Mouse (Mus musculus): ENCODE measurements around the gene Sumo1. TPM values are rescaled to one million over a fixed set of nuclear protein-coding genes. Genes with fewer than 3 reads are reported as not detected.

The Sumo1 gene
- polyA plus RNA-seq, 1 experiment: 21.8 TPM

DNA sequence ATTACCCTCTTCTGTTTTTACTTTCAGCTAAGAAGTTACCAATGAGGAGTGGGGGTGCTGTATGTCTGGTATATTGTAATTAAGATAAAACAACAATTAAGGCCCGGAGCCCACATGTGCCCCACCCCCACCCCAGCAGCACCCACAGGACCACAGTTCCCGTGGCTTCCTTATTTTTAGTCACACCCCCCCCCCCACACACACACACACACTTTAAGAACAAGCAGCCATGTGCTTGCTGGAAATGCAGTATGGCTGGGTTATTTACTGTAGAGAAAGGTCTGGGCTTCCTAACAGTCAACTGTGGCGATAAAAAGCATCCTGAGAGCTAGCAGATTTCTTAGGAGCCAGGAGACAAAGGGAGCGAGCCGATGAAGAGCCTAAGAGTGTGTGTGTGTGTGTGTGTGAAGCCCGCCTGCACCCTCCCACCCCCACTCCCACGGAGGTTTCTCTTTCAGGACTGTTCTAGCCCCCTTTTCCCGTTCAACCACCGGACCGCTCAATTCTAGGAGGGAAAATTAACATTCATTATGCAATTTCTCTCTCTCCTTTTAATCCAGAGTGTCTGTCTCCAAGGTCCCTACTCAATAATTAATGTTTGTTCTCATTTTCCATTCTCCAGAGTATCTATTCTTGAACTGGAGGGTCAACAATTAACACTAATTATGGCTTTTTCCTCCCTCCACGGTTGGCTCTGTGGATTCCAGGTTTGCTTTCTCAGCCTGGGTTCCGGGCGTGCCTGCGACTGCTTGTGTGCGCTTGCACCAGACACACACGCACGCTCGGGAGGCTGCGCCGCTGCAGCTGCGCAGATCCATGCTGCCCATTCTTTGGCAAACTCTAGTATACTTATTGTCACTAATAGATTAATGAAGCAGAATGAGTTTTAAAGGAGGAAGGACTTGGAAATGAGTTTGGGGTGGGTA lies 96.1 kb downstream of the Sumo1 start:
- no peaks in the 10 kb centered on the region for H3K4me1 ChIP-seq (replicated peaks; ENCODE audit: control insufficient read depth, insufficient read depth, low read length)
- H3K27ac ChIP-seq (ENCODE audit: control insufficient read depth, insufficient read depth, low read length): no peak overlapping the region
- DNase-seq: no peak
- no peak overlapping the region for H3K4me3 ChIP-seq (ENCODE audit: control insufficient read depth, insufficient read depth, low read length)
- H3K27me3 ChIP-seq (ENCODE audit: control insufficient read depth, insufficient read depth, low read length): no peaks in the 10 kb centered on the region
- no peaks in the 10 kb centered on the region for H3K36me3 ChIP-seq (ENCODE audit: control insufficient read depth, insufficient read depth, low read length)
- 73% methylated on average over 21 of the region's 21 CpGs for WGBS
- TF ChIP-seq POLR2A (IDR thresholded peaks at IDR 0.05; ENCODE audit: control insufficient read depth, extremely low read depth, insufficient read depth, low read length, poor library complexity): no peak
- no peak for TF ChIP-seq CTCF (IDR thresholded peaks at IDR 0.05; ENCODE audit: borderline replicate concordance, control insufficient read depth, extremely low read depth, insufficient read depth, low read length, poor library complexity)

DNA sequence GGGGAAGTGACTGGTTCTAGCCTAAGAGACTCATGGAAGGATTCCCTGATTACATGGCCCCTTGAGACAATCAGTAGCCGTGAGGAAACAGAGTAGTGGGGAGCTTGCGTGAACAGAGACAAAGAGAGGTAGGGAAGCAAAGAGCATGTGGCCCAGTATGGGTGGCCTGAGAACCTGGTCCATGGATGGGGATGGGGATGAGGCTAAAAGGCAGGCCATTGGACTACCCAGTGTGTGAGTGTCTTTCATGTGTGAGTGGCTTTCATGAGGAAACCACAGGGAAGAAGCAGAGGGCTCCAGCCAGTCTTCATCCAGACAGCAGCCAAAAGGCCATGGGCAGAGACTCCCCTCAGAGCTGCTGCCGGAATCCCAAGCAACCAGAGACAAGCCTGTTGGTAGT lies 96.8 kb downstream of the Sumo1 start:
- Histone ChIP-seq H3K27ac (ENCODE audit: control insufficient read depth, insufficient read depth, low read length) (no peak overlapping the region), H3K36me3 (ENCODE audit: control insufficient read depth, insufficient read depth, low read length) (no peaks in the 10 kb centered on the region), H3K4me3 (ENCODE audit: control insufficient read depth, insufficient read depth, low read length) (no peak overlapping the region), H3K27me3 (ENCODE audit: control insufficient read depth, insufficient read depth, low read length) (no peaks in the 10 kb centered on the region), H3K4me1 (replicated peaks; ENCODE audit: control insufficient read depth, insufficient read depth, low read length) (no peaks in the 10 kb centered on the region)
- 99% methylated on average over 3 of the region's 3 CpGs for WGBS
- DNase-seq: no peak
- TF ChIP-seq POLR2A (IDR thresholded peaks at IDR 0.05; ENCODE audit: control insufficient read depth, extremely low read depth, insufficient read depth, low read length, poor library complexity) (no peak), CTCF (IDR thresholded peaks at IDR 0.05; ENCODE audit: borderline replicate concordance, control insufficient read depth, extremely low read depth, insufficient read depth, low read length, poor library complexity) (no peak)

DNA sequence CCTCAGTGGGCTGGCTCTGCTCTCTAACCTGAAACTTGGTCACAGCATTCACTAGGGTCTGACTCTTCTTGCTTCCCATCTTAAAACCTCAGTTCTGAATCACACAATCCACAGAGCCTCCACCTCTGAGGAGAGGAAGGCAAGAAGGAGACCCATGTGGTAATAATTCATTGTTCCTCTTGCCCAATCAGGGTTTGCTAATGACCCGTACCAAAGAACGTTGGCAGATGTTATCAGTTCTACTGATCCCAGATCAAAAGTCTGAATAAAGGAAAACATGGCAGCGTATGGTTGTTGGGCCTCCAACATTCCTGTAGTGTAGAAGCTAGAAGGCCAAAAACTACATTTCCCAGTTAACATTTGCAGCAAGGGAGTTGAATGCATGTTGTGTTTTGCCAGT lies 99.1 kb downstream of the Sumo1 start:
- H3K27ac ChIP-seq (ENCODE audit: control insufficient read depth, insufficient read depth, low read length): no peak overlapping the region
- no peak overlapping the region for H3K4me3 ChIP-seq (ENCODE audit: control insufficient read depth, insufficient read depth, low read length)
- 83% methylated on average over 3 of the region's 3 CpGs for WGBS
- no peak for TF ChIP-seq CTCF (IDR thresholded peaks at IDR 0.05; ENCODE audit: borderline replicate concordance, control insufficient read depth, extremely low read depth, insufficient read depth, low read length, poor library complexity)
- no peak for TF ChIP-seq POLR2A (IDR thresholded peaks at IDR 0.05; ENCODE audit: control insufficient read depth, extremely low read depth, insufficient read depth, low read length, poor library complexity)
- H3K36me3 ChIP-seq (ENCODE audit: control insufficient read depth, insufficient read depth, low read length): no peaks in the 10 kb centered on the region
- no peaks in the 10 kb centered on the region for H3K4me1 ChIP-seq (replicated peaks; ENCODE audit: control insufficient read depth, insufficient read depth, low read length)
- no peaks in the 10 kb centered on the region for H3K27me3 ChIP-seq (ENCODE audit: control insufficient read depth, insufficient read depth, low read length)
- no peak for DNase-seq

DNA sequence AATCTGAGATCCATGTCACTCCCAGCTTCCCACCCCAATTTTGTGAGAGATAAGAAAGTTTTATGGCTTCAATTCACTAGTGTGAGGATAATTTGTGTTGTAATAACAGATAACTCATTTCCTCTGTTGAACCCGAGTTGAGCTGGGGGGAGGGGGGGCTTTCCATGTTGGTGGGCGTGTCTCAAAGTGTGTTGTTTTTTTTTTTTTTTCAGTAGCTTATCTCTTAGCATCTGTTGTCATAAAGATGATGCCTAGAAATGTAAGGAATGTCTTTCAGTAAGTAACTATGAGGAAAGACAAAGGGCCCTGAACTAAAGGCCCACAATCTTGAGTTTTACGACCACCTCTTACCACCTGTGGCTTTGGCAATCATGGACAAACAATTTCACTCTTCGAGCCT lies 99.9 kb downstream of the Sumo1 start:
- DNase-seq: no peak
- Histone ChIP-seq H3K27me3 (ENCODE audit: control insufficient read depth, insufficient read depth, low read length) (no peaks in the 10 kb centered on the region), H3K27ac (ENCODE audit: control insufficient read depth, insufficient read depth, low read length) (no peak overlapping the region), H3K4me3 (ENCODE audit: control insufficient read depth, insufficient read depth, low read length) (no peak overlapping the region), H3K4me1 (replicated peaks; ENCODE audit: control insufficient read depth, insufficient read depth, low read length) (peaks cover 6% of the 10 kb centered on the region; the same call in 1 of the 2 replicates), H3K36me3 (ENCODE audit: control insufficient read depth, insufficient read depth, low read length) (no peaks in the 10 kb centered on the region)
- TF ChIP-seq POLR2A (IDR thresholded peaks at IDR 0.05; ENCODE audit: control insufficient read depth, extremely low read depth, insufficient read depth, low read length, poor library complexity) (no peak), CTCF (IDR thresholded peaks at IDR 0.05; ENCODE audit: borderline replicate concordance, control insufficient read depth, extremely low read depth, insufficient read depth, low read length, poor library complexity) (no peak)
- 78% methylated on average over 4 of the region's 4 CpGs for WGBS

DNA sequence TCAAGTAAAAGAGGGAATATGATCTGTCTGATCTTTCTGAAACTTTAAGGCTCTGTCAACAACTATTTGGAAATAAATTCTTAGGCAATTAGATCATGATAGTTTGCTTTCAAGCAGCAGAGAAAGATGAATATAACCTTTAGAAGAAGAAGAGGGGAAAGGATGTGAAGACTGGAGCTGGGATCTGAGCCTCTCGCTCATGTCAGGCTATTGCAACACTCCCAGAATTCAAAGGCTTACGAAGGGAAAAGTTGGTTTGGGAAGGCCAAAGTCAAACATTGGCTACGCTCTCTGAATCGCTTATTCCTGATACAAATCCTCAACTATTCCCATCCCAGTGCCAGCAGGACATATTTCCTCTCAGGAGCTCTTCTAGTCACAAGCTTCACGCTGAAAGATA lies 101.3 kb downstream of the Sumo1 start:
- Histone ChIP-seq H3K27me3 (ENCODE audit: control insufficient read depth, insufficient read depth, low read length) (no peaks in the 10 kb centered on the region), H3K4me1 (replicated peaks; ENCODE audit: control insufficient read depth, insufficient read depth, low read length) (peaks cover 9% of the 10 kb centered on the region; the same call in 1 of the 2 replicates), H3K4me3 (ENCODE audit: control insufficient read depth, insufficient read depth, low read length) (no peak overlapping the region), H3K36me3 (ENCODE audit: control insufficient read depth, insufficient read depth, low read length) (no peaks in the 10 kb centered on the region), H3K27ac (ENCODE audit: control insufficient read depth, insufficient read depth, low read length) (no peak overlapping the region)
- 94% methylated on average over 5 of the region's 5 CpGs for WGBS
- no peak for DNase-seq
- TF ChIP-seq CTCF (IDR thresholded peaks at IDR 0.05; ENCODE audit: borderline replicate concordance, control insufficient read depth, extremely low read depth, insufficient read depth, low read length, poor library complexity) (no peak), POLR2A (IDR thresholded peaks at IDR 0.05; ENCODE audit: control insufficient read depth, extremely low read depth, insufficient read depth, low read length, poor library complexity) (no peak)

DNA sequence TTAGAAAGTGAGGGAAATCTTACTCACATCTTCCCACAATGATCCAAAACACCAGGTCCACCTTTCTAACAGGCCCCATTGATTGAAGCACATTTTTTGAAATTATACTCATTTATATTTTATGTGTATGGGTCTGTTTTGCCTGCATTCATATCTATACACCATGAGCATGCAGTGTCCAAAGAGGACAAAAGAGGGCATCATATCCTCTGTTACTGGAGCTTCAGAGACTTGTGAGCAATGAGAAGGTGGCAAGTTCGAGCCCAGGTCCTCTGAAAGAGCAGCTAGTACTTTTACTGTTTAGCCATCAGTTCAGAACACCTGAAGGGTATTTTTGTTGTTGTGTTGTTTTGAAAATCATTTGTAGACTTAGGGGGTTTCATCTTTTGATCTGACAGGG lies 102.4 kb downstream of the Sumo1 start:
- no peak for DNase-seq
- TF ChIP-seq POLR2A (IDR thresholded peaks at IDR 0.05; ENCODE audit: control insufficient read depth, extremely low read depth, insufficient read depth, low read length, poor library complexity) (no peak), CTCF (IDR thresholded peaks at IDR 0.05; ENCODE audit: borderline replicate concordance, control insufficient read depth, extremely low read depth, insufficient read depth, low read length, poor library complexity) (no peak)
- 91% methylated on average over 1 of the region's 1 CpGs for WGBS

More for the DNA sequence above, 102.4 kb downstream of the Sumo1 start:
- Histone ChIP-seq H3K36me3 (ENCODE audit: control insufficient read depth, insufficient read depth, low read length) (no peaks in the 10 kb centered on the region), H3K4me3 (ENCODE audit: control insufficient read depth, insufficient read depth, low read length) (no peak overlapping the region), H3K4me1 (replicated peaks; ENCODE audit: control insufficient read depth, insufficient read depth, low read length) (peaks cover 9% of the 10 kb centered on the region; the same call in 1 of the 2 replicates), H3K27ac (ENCODE audit: control insufficient read depth, insufficient read depth, low read length) (no peak overlapping the region), H3K27me3 (ENCODE audit: control insufficient read depth, insufficient read depth, low read length) (no peaks in the 10 kb centered on the region)
